ENCODE assay signal across 15 mouse cellular contexts in the genomic region with DNA sequence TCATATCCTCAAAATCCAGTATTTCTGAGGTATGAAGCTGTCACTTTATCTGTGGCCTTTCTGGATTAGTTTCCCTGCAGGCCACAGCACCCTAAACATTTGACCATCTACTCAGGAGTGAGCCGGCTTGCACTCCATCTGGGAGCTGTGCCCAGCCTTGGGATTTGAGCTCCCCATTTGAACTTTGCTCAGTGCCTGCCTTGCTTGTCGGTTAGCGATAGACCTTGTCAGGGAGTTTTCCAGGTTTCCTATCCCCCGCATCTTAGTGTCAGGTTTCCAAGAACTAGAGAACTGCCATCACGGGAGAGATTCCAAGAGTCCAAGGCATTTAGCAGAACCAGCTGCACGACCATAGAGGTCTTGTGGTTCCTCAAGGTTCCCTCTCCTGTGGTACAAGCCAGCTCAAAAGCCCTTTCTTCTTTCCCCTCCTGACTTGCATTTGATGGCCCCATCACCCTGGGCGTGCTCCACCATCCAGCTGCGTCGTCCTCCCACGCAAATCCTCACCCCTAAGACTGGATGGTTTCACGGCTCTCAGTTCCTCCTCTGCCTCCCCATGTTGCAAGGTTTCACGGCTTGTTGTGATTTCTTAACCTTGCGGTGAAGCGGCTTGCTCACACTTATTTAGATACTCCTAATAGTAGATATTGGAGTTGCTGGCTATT. TPM values are rescaled to one million over a fixed set of nuclear protein-coding genes. Genes with fewer than 3 reads are reported as not detected.
DNase-seq lines count a peak whose midpoint lies in the region; TF ChIP-seq lines count a peak whose summit lies in the region.
"Had no signal": no experiment of that assay in that cellular context is flagged by ENCODE, and none has a peak within 500 bp of the region (broad histone marks: within the 10 kb centered on the region; RNA-seq: fewer than 3 reads in every experiment).

No protein-coding gene starts in this region.

- no peak for TF ChIP-seq CTCF in gastrocnemius, adult 2 months (IDR thresholded peaks at IDR 0.05)

- H3K4me3 ChIP-seq in gastrocnemius, adult 2 months: no peak overlapping the region
- H3K4me3 ChIP-seq: megakaryocyte, embryonic 14.5 days; neural tube, embryonic 13.5 days had no signal

- intact Hi-C loops in gastrocnemius, adult 2 months (cut with DNase I): no loop called here

- DNase-seq in gastrocnemius, adult 2 months: peak; percentile 47
- DNase-seq in gastrocnemius, adult 18-20 months (ENCODE audit: low spot score): no peak
- peak; percentile 63 for DNase-seq in lung, postnatal 25 days (ENCODE audit: low spot score)
- DNase-seq in lung, postnatal 14 days: no peak
- peak; percentile 74 to 78 for DNase-seq in kidney, postnatal 36 days
- no peak for DNase-seq in right cerebral cortex, adult 18-20 months
- no peak for DNase-seq in urinary bladder, adult 18-20 months (ENCODE audit: low spot score in 2 of 2)
- no peak for DNase-seq in adrenal gland, postnatal 25 days
- DNase-seq: adrenal gland, postnatal 14 days; cerebellum, postnatal 14 days; gastrocnemius, postnatal 14 days; right cerebral cortex, postnatal 25 days; thymus, adult 18-20 months had no signal

- peak overlapping the region; percentile 12; the same call in 1 of the 2 replicates for H3K27ac ChIP-seq in gastrocnemius, adult 2 months
- H3K27ac ChIP-seq: neural tube, embryonic 13.5 days had no signal

RNA-seq across cellular contexts. Expression of a gene that starts 19.6 kb away (rescaled TPM):
- 10 to 100 TPM; 36.4 to 41.1 TPM for total RNA-seq in gastrocnemius, adult 2 months (2021)
- total RNA-seq in gastrocnemius, adult 18-20 months (2021): 10 to 100 TPM; 38.0 to 47.5 TPM
- 49.5 and 50.7 TPM in 2 replicates for total RNA-seq in adrenal gland, postnatal 25 days (2021)

RNA-seq across cellular contexts. Expression of a gene that starts 38.9 kb away (rescaled TPM):
- total RNA-seq in gastrocnemius, adult 2 months (2021): 1 to 10 TPM; 3.9 to 6.1 TPM
- 1 to 10 TPM; 4.6 to 9.0 TPM for total RNA-seq in gastrocnemius, adult 18-20 months (2021)
- total RNA-seq in adrenal gland, postnatal 25 days (2021): 13.8 and 17.1 TPM in 2 replicates

RNA-seq across cellular contexts. Expression of a gene that starts 42.5 kb away (rescaled TPM):
- total RNA-seq in gastrocnemius, adult 2 months (2021): 1 to 10 TPM in 1 of 2 experiments, not detected in 1; 1.0 TPM
- total RNA-seq in gastrocnemius, adult 18-20 months (2021): not detected
- total RNA-seq in adrenal gland, postnatal 25 days (2021): not detected in 2 replicates
- total RNA-seq: adrenal gland, postnatal 14 days had no signal

RNA-seq across cellular contexts. Expression of a gene that starts 53.4 kb away (rescaled TPM):
- 1 to 10 TPM; 5.1 to 5.9 TPM for total RNA-seq in gastrocnemius, adult 2 months (2021)
- 1 to 10 TPM; 4.2 to 5.0 TPM for total RNA-seq in gastrocnemius, adult 18-20 months (2021)
- total RNA-seq in adrenal gland, postnatal 25 days (2021): 31.6 and 32.6 TPM in 2 replicates

Comparison
In these comparisons a context has a peak if more than half of its experiments do, and no peak if none do; other contexts are left out.
1. DNase-seq: peak in gastrocnemius, adult 2 months (single experiment), lung, postnatal 25 days (single experiment) and kidney, postnatal 36 days (2 of 2); none in gastrocnemius, adult 18-20 months (single experiment), lung, postnatal 14 days (single experiment), right cerebral cortex, adult 18-20 months (single experiment), urinary bladder, adult 18-20 months (0 of 2) and adrenal gland, postnatal 25 days (single experiment).